Mouse (Mus musculus) spleen, postnatal 36 days (tissue): ENCODE results near the gene Gys1.
"Not testable (repeated sequence)": the region's sequence is repeated elsewhere in the genome, so short reads cannot be mapped to it uniquely, and the experiment has no call there.

Experiments used
- DNase-seq, 2 experiments: peaks; one replicate each; pipeline ENCODE4 v3.0.0; 2022; ENCODE audit warnings: low spot score in 2 of 2, mixed read lengths in 1 of 2

Gene Gys1

GRCm38 (mm10) chr7:45434203-45435015 is at the start of gene Gys1:
Gys1 (plus strand) TSS chr7:45434844.
- DNase-seq: peak; percentile 100

GRCm38 (mm10) chr7:45386077-45386476 is 48.6 kb upstream of the Gys1 start:
- no peak for DNase-seq

GRCm38 (mm10) chr7:45395129-45395541 is 39.5 kb upstream of the Gys1 start:
- DNase-seq: no peak

- DNase-seq: peak; percentile 100
Measured at GRCm38 (mm10) chr7:45395578-45396336, 38.9 kb upstream of the Gys1 start, which contains the start of gene Snrnp70. Snrnp70 (minus strand) TSS chr7:45395742.

- DNase-seq: not testable (repeated sequence)
Measured at GRCm38 (mm10) chr7:45396337-45396775, 38.3 kb upstream of the Gys1 start.

GRCm38 (mm10) chr7:45396787-45397186 is 37.9 kb upstream of the Gys1 start:
- no peak for DNase-seq

GRCm38 (mm10) chr7:45401521-45402085 is 33.0 kb upstream of the Gys1 start:
- no peak for DNase-seq

GRCm38 (mm10) chr7:45403532-45404261 is 30.9 kb upstream of the Gys1 start:
- DNase-seq: peak; percentile 46 to 61

- DNase-seq: peak; percentile 57 to 69
Measured at GRCm38 (mm10) chr7:45405091-45406075, 29.3 kb upstream of the Gys1 start, which contains the start of gene Kcna7. Kcna7 (plus strand) TSS chr7:45405653.

- no peak for DNase-seq
Measured at GRCm38 (mm10) chr7:45406157-45407156, 28.2 kb upstream of the Gys1 start.

- DNase-seq: no peak
Measured at GRCm38 (mm10) chr7:45407836-45408235, 26.8 kb upstream of the Gys1 start.

- DNase-seq: no peak
Measured at GRCm38 (mm10) chr7:45408351-45408750, 26.3 kb upstream of the Gys1 start.

- no peak for DNase-seq
Measured at GRCm38 (mm10) chr7:45408949-45409348, 25.7 kb upstream of the Gys1 start.

- no peak for DNase-seq
Measured at GRCm38 (mm10) chr7:45409497-45410163, 25.0 kb upstream of the Gys1 start.

GRCm38 (mm10) chr7:45412421-45412820 is 22.2 kb upstream of the Gys1 start:
- DNase-seq: no peak

GRCm38 (mm10) chr7:45413113-45413863 is 21.4 kb upstream of the Gys1 start, which contains the start of gene Ntf5:
Ntf5 (plus strand) TSS chr7:45413695.
- DNase-seq: no peak

- no peak for DNase-seq
Measured at GRCm38 (mm10) chr7:45413864-45414739, 20.5 kb upstream of the Gys1 start.
